Mouse (Mus musculus) lung, adult 2 months (tissue): ENCODE measurements around the gene Adprh.

ENCODE experiments used
- CTCF ChIP-seq: fragments of 200-500 bp; IDR thresholded peaks from 2 replicates; pipeline ENCODE4 v1.5.1; 2011; ENCODE audit warnings: mild to moderate bottlenecking, low read length, control low read depth; ENCODE audit not compliant: insufficient read depth
- POLR2A ChIP-seq: fragments of 200-500 bp; IDR thresholded peaks from 2 replicates; pipeline ENCODE4 v1.6.1; 2011; ENCODE audit warnings: low read depth, mild to moderate bottlenecking, control low read depth, low read length, borderline replicate concordance; ENCODE audit errors: extremely low read depth

- TF ChIP-seq CTCF (no peak), POLR2A (no peak)
Observed at GRCm38 (mm10) chr16:38454533-38455254, 2.2 kb upstream of the Adprh start.
